Mouse (Mus musculus) kidney, embryonic 15.5 days (tissue): ENCODE results near the gene Bcl7a. TPM values are rescaled to one million over a fixed set of nuclear protein-coding genes. Genes with fewer than 3 reads are reported as not detected.

Experiments used
- ATAC-seq: fragments of 200-750 bp; cut with Nextera tagmentation; replicated peaks from 2 replicates; pipeline ENCODE4 v1.8.0; 2017; ENCODE audit warnings: moderate TSS enrichment; ENCODE audit not compliant: low FRiP score
- H3K27ac ChIP-seq: fragments of 300-500 bp; sonication (generic); 2 replicates; pipeline ENCODE4 v1.5.1; 2015; ENCODE audit warnings: mild to moderate bottlenecking, inconsistent platforms
- H3K27me3 ChIP-seq: fragments of 300-500 bp; sonication (generic); 2 replicates; pipeline ENCODE4 v1.6.1; 2015; ENCODE audit warnings: inconsistent platforms
- H3K36me3 ChIP-seq: fragments of 300-500 bp; sonication (generic); 2 replicates; pipeline ENCODE4 v1.6.1; 2015; ENCODE audit warnings: inconsistent platforms
- H3K4me1 ChIP-seq: fragments of 300-500 bp; sonication (generic); 2 replicates; pipeline ENCODE4 v1.6.1; 2015; ENCODE audit warnings: inconsistent platforms
- H3K4me2 ChIP-seq: fragments of 300-500 bp; sonication (generic); 2 replicates; pipeline ENCODE4 v1.6.1; 2015; ENCODE audit warnings: moderate library complexity, mild to moderate bottlenecking, inconsistent platforms
- H3K4me3 ChIP-seq: fragments of 300-500 bp; sonication (generic); replicated peaks from 2 replicates; pipeline ENCODE4 v1.5.1; 2015; ENCODE audit warnings: mild to moderate bottlenecking, inconsistent platforms
- H3K9ac ChIP-seq: fragments of 300-500 bp; sonication (generic); 2 replicates; pipeline ENCODE4 v1.6.1; 2015; ENCODE audit warnings: mild to moderate bottlenecking, inconsistent platforms
- H3K9me3 ChIP-seq: fragments of 300-500 bp; sonication (generic); replicated peaks from 2 replicates; pipeline ENCODE4 v1.6.1; 2016; ENCODE audit warnings: inconsistent platforms
- WGBS: fragments of 180-500 bp; shearing (Covaris S2); methylation state at CpG from one replicate; pipeline ENCODE4 v1.1.7; 2015; ENCODE audit warnings: mixed read lengths; 5-methylcytosine and 5-hydroxymethylcytosine counted together
- polyA plus RNA-seq: library from polyadenylated mRNA; unstranded; fragments of >200 nt; fragmentation: Nextera tagmentation; extraction: Ambion mirVana; gene quantifications from 2 replicates; pipeline ENCODE4 v1.2.1, GENCODE M21; 2015

The Bcl7a gene
- polyA plus RNA-seq, 1 experiment from 2014 or later, result 41.7 TPM

DNA sequence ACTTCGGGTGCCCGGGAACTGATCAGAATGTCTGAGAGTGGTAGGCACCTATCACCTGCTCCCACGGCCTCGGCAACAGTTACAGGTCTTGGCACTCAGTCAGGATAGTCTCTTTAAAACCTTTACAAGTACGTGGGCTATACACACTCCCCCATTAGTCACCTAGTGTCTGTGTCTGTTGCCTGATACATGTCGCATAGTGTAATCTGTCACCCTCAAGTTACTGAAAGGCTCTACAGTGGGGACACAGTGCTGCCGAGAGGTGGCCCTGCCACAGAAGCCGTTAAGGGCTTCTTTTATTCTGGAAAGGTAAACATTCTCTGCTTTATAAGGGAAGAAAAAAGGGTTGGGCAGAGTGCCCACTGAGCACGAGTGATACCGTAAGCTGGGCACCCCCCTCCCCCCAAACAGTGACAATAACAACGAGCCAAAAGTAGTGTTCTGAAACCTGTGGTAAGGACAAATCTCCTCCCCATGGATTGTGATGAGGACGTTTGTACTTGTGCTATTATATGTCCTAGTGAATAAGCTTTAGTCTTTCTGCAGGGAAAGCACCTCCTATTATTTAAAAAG lies 30.5 kb upstream of the Bcl7a start:
- ATAC-seq, result no peak

DNA sequence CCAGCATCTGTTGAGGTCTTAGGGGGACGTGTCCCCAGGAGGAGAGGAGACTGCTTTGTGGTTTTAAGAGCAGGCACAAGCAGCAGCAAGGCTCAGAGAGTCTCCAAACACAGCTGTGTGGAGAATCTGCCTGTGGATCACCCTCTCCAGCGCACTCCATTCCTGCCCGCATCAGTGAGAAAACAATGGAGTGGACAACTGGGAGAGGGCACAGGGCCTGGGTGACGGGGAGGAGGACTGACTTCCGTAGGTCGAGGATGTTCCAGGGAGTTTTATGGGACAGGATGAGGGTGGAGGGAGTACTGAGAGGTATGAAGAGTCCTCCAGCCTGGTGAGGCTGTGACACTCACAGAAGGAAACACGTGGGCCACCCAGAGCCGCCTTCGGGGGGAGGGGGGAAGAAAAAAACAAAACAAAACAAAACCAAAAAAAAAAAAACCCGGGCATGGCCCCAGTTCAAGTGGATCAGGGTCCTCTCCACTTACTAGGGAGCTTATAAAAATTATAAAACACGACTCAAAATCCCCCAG lies 29.7 kb upstream of the Bcl7a start:
- no peak for ATAC-seq
- Histone ChIP-seq H3K9ac (no peak overlapping the region), H3K9me3 (no peaks in the 10 kb centered on the region), H3K36me3 (no peaks in the 10 kb centered on the region), H3K27ac (no peak overlapping the region), H3K4me1 (peaks cover 38% of the 10 kb centered on the region), H3K27me3 (no peaks in the 10 kb centered on the region), H3K4me2 (no peak overlapping the region), H3K4me3 (no peak overlapping the region)
- 39% methylated on average over 11 of the region's 11 CpGs for WGBS

More for the DNA sequence above, 30.5 kb upstream of the Bcl7a start:
- peaks cover 31% of the 10 kb centered on the region for H3K4me1 ChIP-seq
- H3K9me3 ChIP-seq, result no peaks in the 10 kb centered on the region
- H3K27me3 ChIP-seq, result no peaks in the 10 kb centered on the region
- no peak overlapping the region for H3K27ac ChIP-seq
- H3K9ac ChIP-seq, result no peak overlapping the region
- no peaks in the 10 kb centered on the region for H3K36me3 ChIP-seq
- H3K4me2 ChIP-seq, result no peak overlapping the region
- WGBS, result 53% methylated on average over 12 of the region's 12 CpGs
- no peak overlapping the region for H3K4me3 ChIP-seq

DNA sequence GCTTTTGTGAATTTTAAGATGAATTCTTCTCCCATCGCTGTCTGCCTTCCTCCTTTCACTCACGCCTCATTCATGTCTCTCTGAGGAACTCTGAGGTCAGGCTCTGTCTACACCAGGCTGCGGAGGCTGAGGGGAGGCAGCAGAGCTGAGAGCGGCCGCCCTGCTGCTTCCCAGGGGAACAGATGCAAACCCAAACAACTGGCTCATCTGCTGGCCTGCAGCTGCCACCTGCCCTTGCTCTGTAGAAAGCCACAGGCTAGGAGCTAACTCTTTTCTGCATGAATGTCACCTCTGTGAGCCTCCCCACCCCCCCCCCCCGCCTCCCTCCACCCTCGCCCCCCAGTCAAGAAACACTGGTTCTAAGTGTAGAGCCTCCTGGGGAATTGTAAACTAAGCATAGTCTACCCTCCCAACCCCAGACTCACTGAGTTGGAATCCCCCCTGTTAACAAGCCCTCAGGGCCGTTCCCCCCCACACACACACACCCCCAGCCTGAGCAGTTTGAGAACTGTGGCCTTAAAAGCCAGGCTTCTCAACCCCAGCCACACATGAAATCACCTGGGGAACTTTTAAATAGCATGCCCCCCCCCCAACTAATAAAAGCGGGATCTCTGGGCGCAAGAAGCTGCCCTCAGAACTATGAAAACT lies 28.3 kb upstream of the Bcl7a start:
- Histone ChIP-seq H3K4me1 (peaks cover 30% of the 10 kb centered on the region), H3K27me3 (no peaks in the 10 kb centered on the region), H3K9ac (no peak overlapping the region), H3K9me3 (no peaks in the 10 kb centered on the region), H3K36me3 (no peaks in the 10 kb centered on the region), H3K4me3 (no peak overlapping the region), H3K27ac (no peak overlapping the region), H3K4me2 (no peak overlapping the region)
- 49% methylated on average over 10 of the region's 10 CpGs for WGBS
- no peak for ATAC-seq

DNA sequence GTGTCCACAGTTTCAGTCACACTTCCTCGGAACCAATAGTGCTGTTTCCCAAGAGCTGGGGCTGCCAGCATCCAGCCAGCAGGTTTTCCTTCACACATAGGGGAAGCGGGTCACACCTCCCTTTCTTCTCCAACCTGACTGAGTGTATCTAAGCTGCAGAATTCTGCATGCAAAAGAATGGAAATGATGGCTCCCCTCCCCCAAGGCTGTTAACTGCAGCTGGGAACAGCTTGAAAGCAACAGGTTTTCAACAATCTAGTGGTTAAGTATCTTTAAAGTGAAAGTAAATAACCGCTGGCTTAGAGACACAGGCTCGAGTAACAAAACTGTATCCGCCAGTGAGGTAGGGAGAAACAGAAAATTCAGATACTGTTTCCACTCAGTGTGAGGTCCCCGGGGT lies 25.6 kb upstream of the Bcl7a start:
- H3K9me3 ChIP-seq, result no peaks in the 10 kb centered on the region
- H3K27me3 ChIP-seq, result no peaks in the 10 kb centered on the region
- peak overlapping the region; percentile 55 for H3K4me2 ChIP-seq
- ATAC-seq, result no peak
- peak overlapping the region; percentile 35 for H3K4me3 ChIP-seq
- no peaks in the 10 kb centered on the region for H3K36me3 ChIP-seq
- 9% methylated on average over 6 of the region's 6 CpGs for WGBS
- H3K27ac ChIP-seq, result peak overlapping the region; percentile 60
- peaks cover 30% of the 10 kb centered on the region for H3K4me1 ChIP-seq
- H3K9ac ChIP-seq, result peak overlapping the region; percentile 24; the same call in 1 of the 2 replicates

DNA sequence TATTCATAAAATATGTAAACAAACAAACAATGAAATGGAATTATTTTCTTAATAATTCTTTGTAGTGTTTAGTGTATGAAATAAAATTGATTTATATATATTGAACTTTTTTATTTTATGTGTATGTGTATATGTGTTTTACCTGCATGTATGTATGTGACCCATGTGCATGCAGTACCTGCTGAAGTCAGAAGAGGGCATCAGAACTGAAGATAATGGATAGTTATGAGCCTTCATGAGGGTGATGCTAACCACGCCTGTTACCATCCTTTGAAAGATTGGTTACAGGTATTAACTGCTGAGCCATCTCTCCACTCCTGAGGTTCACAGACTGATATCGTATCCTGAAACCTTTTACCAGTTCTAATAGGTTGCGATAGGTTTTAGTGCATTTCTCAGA lies 23.5 kb upstream of the Bcl7a start:
- ATAC-seq, result no peak
- Histone ChIP-seq H3K4me2 (no peak overlapping the region), H3K27ac (no peak overlapping the region), H3K9ac (no peak overlapping the region), H3K4me1 (peaks cover 31% of the 10 kb centered on the region), H3K27me3 (no peaks in the 10 kb centered on the region), H3K4me3 (no peak overlapping the region), H3K9me3 (no peaks in the 10 kb centered on the region), H3K36me3 (no peaks in the 10 kb centered on the region)
- 97% methylated on average over 3 of the region's 3 CpGs for WGBS

DNA sequence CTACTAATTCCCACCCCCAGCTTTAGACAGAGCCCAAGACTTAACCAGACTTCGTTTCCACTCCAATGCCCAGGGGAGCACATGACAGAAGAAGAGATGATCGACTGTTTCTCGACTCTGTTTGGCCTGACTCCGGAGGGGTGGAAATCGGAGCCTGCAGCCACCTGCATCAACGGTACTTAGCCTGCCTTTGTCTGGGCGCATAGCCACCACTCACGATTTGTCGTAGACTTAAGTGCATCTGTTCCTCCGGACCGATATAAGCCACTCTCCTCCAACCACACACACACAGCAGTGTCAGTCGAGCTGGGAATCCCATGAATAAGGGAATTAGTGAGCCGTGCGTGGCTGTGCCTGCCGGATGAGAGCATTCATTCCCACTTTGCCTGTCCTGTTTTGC lies 19.4 kb upstream of the Bcl7a start:
- peak; percentile 33; the same call in 1 of the 2 replicates for ATAC-seq
- Histone ChIP-seq H3K4me1 (peaks cover 35% of the 10 kb centered on the region), H3K27me3 (no peaks in the 10 kb centered on the region), H3K36me3 (no peaks in the 10 kb centered on the region), H3K4me2 (peak overlapping the region; percentile 37), H3K4me3 (no peak overlapping the region), H3K27ac (peak overlapping the region; percentile 56), H3K9me3 (no peaks in the 10 kb centered on the region), H3K9ac (no peak overlapping the region)
- WGBS, result 17% methylated on average over 15 of the region's 15 CpGs

DNA sequence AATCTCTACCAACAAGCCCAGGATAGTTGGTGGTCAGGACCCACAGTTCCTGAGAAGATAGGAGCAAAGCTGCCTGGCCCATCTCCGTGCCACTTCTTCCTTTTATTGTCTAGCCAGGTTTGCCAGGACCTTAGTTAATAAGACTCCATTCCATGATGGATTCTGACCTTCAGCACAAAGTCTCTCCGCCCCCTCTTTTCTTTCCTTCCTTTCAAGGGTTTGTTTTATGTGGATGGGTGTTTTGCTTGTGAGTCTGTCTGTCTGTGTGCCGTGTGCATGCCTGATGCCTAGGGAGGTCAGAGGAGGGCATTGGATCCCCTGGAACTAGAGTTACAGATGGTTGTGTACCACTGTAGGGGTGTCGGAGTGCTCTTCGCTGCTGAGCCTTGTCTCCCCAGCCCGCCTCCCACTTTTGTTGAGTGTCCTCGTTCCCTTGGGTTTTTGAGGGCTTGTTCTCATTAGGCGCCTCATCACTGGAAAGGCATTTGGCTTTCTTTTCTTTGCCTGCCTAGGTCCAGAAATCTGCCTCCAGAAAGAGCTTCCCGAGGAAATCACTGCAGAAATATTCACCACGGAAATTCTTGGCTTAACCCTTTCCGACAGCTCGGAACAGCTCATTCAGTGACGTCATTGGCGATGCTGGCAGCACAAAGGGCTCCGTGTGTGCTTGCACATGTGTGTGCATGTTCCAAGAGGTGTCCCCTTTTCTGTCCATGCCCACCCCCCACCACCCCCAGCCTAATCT lies 17.5 kb upstream of the Bcl7a start:
- H3K27ac ChIP-seq, result peak overlapping the region; percentile 28
- 65% methylated on average over 15 of the region's 15 CpGs for WGBS
- no peaks in the 10 kb centered on the region for H3K36me3 ChIP-seq
- H3K9ac ChIP-seq, result no peak overlapping the region
- ATAC-seq, result no peak
- H3K4me2 ChIP-seq, result no peak overlapping the region
- no peaks in the 10 kb centered on the region for H3K27me3 ChIP-seq
- H3K4me1 ChIP-seq, result peaks cover 35% of the 10 kb centered on the region
- no peaks in the 10 kb centered on the region for H3K9me3 ChIP-seq
- no peak overlapping the region for H3K4me3 ChIP-seq

DNA sequence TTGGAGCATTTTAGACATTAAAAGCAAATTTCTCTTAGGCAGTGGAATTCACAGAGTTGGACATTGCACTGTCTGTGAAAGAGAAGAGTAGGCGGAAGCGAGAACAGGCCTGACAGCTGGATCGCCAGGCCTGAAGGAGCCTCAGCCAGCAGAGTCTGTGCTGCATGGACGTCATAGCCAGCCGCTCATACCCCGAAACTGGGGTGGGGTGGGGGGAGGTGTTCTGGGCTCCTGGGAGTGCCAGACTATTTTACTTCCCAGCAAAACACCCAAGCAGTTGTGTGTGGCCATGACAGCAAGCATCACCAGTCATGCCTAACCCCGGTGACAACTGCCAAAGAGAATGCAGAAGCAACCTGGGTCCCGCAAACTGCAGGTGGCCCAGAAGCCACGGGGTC lies 16.9 kb upstream of the Bcl7a start:
- no peaks in the 10 kb centered on the region for H3K27me3 ChIP-seq
- H3K36me3 ChIP-seq, result no peaks in the 10 kb centered on the region
- peaks cover 35% of the 10 kb centered on the region for H3K4me1 ChIP-seq
- no peak overlapping the region for H3K4me3 ChIP-seq
- ATAC-seq, result peak; percentile 57
- 57% methylated on average over 9 of the region's 9 CpGs for WGBS
- H3K9ac ChIP-seq, result no peak overlapping the region
- no peak overlapping the region for H3K4me2 ChIP-seq
- H3K9me3 ChIP-seq, result no peaks in the 10 kb centered on the region
- H3K27ac ChIP-seq, result peak overlapping the region; percentile 28

DNA sequence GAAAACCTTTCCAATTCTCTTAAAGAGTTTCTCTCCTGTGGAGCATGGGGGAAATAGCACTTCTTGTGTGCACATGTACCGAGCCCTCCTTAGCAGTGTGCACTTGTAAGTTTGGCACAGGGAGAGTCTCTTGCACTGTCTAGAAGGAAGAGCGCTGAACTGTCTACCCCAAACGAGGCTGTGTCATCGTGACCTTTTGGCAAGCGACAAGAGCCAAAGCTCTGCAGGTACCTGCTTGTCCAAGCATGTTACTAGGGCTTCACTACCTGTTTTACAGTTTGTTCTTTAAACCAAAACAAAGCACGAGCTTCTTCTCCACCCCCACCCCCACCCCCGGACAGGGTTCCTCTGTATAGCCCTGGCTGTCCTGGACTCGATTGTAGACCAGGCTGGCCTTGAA lies 15.9 kb upstream of the Bcl7a start:
- Histone ChIP-seq H3K4me3 (no peak overlapping the region), H3K4me1 (peaks cover 35% of the 10 kb centered on the region), H3K36me3 (no peaks in the 10 kb centered on the region), H3K27me3 (no peaks in the 10 kb centered on the region), H3K9me3 (no peaks in the 10 kb centered on the region), H3K9ac (no peak overlapping the region), H3K27ac (no peak overlapping the region), H3K4me2 (no peak overlapping the region)
- 83% methylated on average over 8 of the region's 8 CpGs for WGBS
- no peak for ATAC-seq

DNA sequence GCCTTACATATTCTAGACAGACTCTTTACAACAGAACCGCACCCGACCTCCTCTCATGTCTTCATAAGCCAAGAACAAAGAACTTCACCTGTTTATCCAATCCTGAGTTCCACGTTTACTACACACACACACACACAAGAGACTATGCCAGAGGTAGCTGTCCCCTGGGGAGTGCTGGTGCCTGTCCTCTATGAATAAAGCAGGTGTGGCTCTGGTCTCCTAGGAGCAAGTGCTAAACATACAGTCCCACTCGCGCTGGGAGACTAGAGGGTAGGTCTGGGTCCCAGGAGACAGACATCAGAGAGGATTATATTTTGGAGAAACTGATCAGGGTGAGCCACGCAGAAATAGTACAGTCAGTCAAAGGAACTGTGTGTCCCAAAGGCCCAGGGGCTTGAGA lies 10.1 kb upstream of the Bcl7a start:
- ATAC-seq, result no peak
- 85% methylated on average over 6 of the region's 6 CpGs for WGBS
- Histone ChIP-seq H3K4me1 (no peaks in the 10 kb centered on the region), H3K27ac (no peak overlapping the region), H3K9me3 (no peaks in the 10 kb centered on the region), H3K36me3 (no peaks in the 10 kb centered on the region), H3K4me2 (no peak overlapping the region), H3K9ac (no peak overlapping the region), H3K4me3 (no peak overlapping the region), H3K27me3 (no peaks in the 10 kb centered on the region)

DNA sequence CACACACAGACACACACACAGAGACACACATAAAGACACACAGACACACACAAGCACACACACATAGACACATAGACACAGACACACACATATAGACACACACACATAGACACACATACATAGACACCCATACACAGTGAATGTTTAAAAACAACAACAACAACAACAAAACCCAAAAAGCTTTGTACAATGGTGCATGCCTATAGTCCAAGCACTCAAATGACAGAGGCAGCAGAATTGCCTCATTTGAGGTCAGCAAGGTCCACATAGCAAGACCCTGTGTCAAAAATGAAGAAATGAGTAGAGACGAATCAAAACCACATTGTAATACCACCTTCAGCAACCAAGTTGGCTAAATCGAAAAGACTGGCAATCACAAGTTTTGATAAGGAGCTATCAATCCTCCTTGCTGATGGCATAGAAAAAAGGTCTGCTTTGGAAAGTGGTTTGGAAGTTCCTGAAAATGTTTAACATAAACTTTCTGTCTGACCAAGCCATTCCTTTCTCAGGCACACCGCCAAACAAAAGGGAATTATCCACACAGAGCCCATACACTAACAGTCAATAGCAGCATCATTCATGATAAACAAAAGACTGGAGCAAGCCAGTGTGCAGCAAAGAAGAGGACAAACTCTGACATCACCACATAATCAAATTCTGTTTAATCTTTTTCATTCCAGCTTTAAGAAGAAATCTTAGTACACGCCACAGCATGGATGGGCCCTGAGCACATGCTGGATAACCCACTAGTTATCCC lies 7.3 kb upstream of the Bcl7a start:
- WGBS, result 83% methylated on average over 4 of the region's 4 CpGs
- Histone ChIP-seq H3K4me1 (no peaks in the 10 kb centered on the region), H3K9me3 (no peaks in the 10 kb centered on the region), H3K36me3 (no peaks in the 10 kb centered on the region), H3K27ac (no peak overlapping the region), H3K27me3 (no peaks in the 10 kb centered on the region), H3K4me3 (no peak overlapping the region), H3K4me2 (no peak overlapping the region), H3K9ac (no peak overlapping the region)
- no peak for ATAC-seq

DNA sequence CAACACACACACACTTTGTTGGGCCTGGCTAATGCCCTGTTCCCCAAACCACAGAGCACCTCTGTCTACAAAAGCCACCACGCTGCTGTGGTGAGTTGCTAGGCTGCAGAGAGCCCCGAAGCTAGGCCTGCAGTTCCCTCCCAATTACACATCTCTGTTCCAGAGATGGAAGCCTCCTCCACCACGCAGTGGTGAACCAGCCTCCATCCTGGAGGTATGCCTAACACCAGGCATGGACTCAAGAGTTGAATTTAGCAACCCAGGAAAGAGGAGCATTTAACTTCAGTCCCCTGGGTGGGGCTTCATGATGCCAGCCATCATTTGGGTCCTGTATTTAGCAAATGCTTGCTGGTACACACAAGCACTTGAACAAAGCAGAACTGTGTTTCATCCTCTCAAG lies 5.2 kb upstream of the Bcl7a start:
- Histone ChIP-seq H3K4me1 (peaks cover 4% of the 10 kb centered on the region), H3K36me3 (no peaks in the 10 kb centered on the region), H3K4me3 (no peak overlapping the region), H3K27me3 (no peaks in the 10 kb centered on the region), H3K9ac (no peak overlapping the region), H3K27ac (no peak overlapping the region), H3K4me2 (no peak overlapping the region), H3K9me3 (no peaks in the 10 kb centered on the region)
- ATAC-seq, result no peak
- WGBS, result 72% methylated on average over 3 of the region's 3 CpGs
